Mouse (Mus musculus) liver, postnatal 0 days (tissue): ENCODE data around the gene Pdzd2.

Experiments used
- CTCF ChIP-seq: sonication (generic); IDR thresholded peaks from 2 replicates; pipeline ENCODE4 v1.5.1; 2016; ENCODE audit warnings: antibody characterized with exemption, low read depth
- EP300 ChIP-seq: IDR thresholded peaks from 2 replicates; pipeline ENCODE4 v1.6.1; 2016; ENCODE audit warnings: antibody characterized with exemption, low read depth, mild to moderate bottlenecking

DNA sequence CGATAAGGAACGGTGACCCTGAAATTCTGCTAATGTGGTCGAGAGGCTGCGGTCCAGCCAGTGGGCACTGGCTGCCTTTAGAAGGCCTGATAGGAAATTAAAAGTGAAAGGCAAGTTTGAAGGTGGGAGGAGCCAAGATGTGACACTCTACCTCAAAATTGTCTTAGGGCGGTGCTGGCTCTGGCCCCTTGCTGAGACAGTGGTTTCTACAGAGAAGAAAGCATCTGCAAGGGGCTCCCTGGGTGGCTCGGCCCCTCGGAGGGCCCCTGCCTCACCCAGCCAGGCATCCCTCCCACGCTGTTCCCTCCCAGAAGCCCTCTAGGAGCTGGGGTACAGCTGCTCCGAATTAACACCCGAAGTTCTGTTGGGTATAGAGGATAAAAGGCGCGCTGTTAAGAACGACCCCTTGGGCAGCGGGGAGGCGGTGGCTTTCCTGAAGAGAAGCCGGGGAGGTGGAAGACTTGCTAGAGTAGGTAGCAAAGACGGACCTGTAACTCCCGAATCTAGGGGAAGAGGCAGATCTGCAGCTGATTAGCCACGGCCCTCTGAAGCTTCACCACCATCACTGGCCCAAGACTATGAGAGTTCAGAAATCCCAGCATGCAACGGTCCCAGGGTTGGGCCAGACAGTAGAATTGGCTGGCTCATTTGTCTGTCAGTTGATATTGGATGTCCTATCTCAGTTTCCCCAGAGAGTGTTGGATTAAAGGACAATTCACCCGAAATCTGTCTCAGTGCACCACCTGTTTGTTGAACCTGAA is 71.8 kb downstream of the Pdzd2 start:
- no peak for TF ChIP-seq CTCF
- TF ChIP-seq EP300: no peak
